Mouse (Mus musculus) spleen, postnatal 14 days (tissue): Measurements from ENCODE around the gene Lgmn.
A peak's percentile ranks its signal among the peaks of the same experiment; 100 is the strongest.

Source experiments
- DNase-seq, 2 experiments: peaks; one replicate each; pipeline ENCODE4 v3.0.0; 2021 to 2022; ENCODE audit warnings: low spot score in 2 of 2

Gene Lgmn

DNA sequence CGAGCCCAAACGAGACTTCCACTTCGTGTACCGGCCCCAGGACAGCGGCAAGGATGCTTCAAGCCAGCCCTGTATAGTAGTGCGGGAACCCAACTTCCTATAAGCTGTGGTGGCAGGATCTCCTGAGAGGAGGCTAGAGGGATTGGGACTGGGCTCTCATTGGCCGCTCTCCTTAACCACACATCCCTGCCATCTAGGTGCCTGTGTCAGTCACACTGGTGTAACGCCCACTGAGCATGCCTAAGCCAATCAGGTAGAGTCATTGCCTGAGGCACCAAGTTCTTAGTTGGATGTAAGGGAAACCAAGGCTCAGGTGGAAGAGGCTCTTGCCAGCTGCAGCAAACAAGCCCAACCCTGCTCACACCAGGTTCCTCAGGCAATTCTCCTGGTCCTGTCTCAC is 49.6 kb downstream of the Lgmn start:
- DNase-seq: no peak

- DNase-seq: peak; percentile 67 to 79
Measured at GRCm38 (mm10) chr12:102387219-102387917, 52.2 kb downstream of the Lgmn start.

DNA sequence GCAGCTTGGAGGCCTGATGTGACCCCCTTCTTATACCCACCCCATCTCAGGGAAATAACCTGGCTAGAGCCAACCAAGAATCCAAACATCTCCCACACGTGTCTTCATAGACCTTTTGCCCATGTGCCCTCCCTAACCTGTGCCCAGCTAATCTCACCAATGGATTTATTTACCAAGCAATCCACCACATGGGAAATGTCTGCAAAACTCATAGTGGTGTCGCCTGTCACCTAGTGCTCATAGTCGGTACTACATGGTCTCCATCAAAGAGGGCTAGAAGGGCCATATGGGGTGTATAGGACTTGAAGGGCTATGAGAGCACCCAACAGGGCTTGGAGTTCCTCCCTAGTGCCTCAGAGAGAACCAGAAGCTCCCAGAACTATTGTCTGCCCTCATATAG is 54.8 kb downstream of the Lgmn start:
- DNase-seq: peak in 1 of 2 experiments; percentile 37

- no peak for DNase-seq
Measured at GRCm38 (mm10) chr12:102383288-102383687, 56.3 kb downstream of the Lgmn start.

DNA sequence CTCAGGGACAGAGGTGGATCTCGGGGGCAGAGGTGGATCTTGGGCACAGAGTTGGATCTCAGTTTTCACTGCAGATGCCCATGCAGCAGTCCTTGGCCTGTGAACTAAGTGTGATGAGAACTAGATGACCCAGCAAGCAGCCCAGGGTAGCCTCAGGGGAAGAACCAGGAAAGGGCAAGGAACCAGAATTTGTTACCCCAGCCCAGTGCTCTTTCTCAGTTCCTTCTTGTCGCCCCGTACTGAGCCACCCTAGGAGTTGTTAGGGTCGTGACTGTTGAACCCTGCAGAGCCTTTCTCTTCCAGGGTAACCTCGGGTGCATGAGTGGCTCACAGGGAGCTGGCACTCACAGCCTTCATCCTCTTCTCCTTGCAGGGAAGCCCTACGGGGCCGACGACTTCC is 57.4 kb downstream of the Lgmn start:
- no peak for DNase-seq

GRCm38 (mm10) chr12:102372322-102372721 is 67.3 kb downstream of the Lgmn start:
- no peak for DNase-seq

- DNase-seq: no peak
Measured at GRCm38 (mm10) chr12:102370931-102371500, 68.6 kb downstream of the Lgmn start.

GRCm38 (mm10) chr12:102369488-102370235 is 70.0 kb downstream of the Lgmn start:
- no peak for DNase-seq

DNA sequence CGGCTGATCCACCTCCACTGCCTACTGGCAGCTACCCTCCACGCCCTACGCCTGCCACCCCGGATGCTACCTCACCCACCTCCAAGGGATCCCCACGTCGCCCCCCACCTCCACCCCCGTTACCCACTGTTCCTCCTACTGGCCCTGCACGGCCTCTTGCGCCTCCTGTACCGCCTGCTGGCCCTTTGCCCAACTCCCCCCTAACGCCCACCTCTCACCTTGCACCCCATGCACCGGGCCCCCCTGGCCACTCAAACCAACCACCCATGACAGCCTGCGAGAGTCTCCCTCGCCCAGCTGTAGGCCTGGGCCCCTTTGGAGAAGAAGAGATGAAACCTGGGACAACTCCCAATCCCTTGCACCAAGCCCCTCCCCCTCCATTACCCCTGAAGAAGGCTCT is 71.1 kb downstream of the Lgmn start:
- DNase-seq: no peak

DNA sequence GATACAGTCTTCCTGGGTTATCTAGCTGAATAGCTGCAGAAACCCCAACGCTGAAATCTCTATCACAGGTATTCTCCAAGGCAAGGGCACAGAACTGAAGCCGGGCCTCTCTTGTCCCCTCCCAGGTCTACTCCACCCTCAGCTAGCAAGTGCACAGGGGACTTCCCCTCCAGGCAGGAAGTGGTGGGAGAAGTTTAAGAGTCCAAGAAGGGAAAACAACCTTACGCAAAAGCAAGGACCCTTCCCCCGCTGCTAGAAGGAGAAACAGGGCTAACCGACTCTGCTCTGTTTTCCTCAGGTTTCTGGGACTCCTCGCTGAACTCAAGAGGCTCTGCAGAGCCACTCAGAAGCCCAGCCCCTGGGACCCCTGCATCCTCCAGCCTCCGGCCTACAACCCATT is 71.5 kb downstream of the Lgmn start:
- DNase-seq: no peak

- no peak for DNase-seq
Measured at GRCm38 (mm10) chr12:102367075-102367474, 72.5 kb downstream of the Lgmn start.

DNA sequence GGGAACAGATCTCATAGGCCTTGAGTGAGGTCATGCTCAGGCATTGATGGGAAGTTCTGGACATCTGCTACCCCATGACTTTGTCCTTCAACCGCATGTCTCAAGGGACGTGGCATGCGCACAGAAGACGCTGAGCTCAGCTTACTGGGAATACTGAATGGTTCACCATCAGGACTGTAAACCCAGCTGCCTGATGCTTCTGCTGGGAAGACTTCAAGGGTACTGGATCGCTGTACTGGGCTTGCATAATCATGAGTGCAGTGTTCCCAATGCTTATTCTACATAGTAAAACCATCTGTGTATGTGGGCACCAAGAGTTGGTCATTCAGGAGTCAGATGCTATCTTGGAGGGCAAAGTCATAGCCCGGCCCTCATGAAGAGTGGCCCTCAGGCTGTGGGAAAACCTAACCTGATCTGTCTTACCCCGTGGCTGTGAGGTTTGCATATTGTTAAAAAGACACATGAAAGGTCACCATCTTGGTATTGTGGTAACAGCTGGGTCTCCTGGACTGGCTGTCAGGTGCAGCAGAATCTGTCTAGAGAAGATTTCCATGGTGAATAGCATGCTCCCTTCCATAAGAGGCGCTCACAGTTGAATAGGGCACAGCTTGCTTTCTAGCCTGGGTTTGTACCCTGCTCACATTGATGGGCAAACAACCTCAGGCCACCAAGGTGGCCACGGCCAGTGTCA is 73.3 kb downstream of the Lgmn start:
- no peak for DNase-seq

DNA sequence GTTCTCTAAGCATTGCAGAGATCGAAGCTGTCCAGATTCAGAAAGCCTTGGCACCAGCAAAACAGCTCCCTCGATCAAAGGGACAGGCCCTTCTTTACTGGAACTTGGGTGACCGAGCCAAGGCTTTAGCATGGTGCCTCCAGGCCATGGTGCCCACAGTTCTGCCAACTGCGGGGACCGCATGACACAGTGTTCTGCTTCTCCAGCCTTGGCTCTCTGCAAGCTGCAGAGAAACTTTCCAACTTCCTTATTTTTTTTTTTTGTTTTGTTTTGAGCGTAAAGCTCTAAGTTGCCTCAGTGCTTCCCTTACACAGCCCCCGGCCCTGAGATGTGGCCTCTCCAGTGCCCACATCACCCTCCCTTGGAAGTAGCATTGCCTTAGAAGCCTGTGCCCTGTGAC is 74.6 kb downstream of the Lgmn start:
- no peak for DNase-seq

DNA sequence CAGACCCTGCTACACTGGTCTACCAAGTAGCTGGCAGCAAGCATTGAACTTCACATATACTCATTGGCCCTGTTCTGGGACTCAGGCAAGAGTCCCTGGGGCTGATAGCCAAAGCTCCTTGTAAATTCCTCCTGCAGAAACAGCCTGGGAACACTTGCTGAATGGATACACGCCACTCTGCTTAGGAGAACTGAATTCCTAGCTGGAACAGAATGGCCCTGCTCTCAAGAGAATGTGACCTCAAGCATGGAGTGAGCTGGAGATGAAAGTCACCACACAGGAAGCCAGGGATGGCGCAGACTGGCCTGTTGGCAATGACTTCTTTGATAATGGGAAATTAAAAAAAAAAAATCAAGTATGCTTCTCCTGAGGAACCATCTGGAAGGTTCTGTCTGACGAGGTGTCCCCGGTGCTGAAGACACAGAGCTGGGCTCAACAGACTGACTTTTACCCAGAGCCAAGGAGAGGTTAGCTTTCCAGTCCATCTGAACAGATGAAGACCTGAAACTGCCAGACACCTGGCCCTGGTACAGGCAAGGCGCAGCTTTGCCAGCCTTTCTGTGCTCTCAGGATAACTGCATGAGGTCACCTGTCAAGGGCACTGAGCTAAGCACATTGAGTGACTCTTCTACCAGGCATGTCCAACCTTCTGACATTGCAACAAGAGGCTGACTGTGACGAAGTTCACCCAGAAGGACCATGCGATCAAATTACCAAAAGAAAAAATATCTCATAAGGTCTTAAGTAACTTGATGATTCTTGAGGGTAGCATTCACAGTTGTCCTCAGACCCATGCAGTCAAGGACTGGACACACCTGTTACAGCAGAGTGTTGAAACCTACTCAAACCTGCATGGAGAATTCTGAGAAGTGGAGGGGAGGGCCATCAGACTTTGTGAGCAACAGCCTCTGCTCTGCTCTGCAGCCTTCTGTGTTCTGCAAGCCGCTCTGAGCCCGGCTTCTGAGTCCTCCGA is 78.1 kb downstream of the Lgmn start:
- no peak for DNase-seq

DNA sequence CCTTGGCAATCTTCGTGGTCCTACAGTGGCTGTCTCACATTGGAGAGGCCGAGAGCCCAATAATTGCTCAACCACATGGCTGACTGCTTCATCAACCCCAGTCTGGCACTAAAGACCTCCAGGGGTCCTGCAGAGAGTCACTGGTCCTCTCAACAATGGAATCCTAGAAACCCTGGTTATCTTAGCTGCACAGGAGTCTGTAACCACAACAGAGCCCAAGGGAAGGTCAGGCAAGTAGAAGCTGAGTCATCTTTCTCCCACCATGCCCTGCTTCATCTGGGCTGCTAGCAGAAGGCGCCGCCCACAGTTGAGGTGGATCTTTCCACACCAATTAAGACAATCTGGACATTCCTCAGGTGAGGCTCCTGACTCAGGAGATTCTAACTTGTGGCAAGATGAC is 80.2 kb downstream of the Lgmn start:
- DNase-seq: no peak

- no peak for DNase-seq
Measured at GRCm38 (mm10) chr12:102356781-102357180, 82.8 kb downstream of the Lgmn start.

DNA sequence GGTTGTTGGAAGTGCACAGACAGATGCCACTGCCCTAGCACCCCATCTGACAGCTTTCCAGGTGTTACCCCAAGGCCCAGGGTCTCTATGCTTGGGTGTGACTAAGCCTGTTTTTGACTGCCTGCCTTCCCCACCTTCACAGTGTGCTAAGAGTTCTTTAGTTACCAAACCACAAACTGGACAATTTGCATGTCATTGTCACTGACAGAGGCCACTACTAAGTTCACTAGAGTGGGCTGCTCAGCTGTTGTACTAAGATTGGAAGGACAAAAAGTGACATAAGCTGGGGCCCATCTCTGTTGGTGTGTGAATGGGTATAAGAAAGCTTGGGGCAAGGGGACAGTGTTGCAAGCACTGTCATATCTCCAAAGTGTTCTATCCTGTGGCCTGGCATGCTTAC is 83.8 kb downstream of the Lgmn start:
- no peak for DNase-seq

DNA sequence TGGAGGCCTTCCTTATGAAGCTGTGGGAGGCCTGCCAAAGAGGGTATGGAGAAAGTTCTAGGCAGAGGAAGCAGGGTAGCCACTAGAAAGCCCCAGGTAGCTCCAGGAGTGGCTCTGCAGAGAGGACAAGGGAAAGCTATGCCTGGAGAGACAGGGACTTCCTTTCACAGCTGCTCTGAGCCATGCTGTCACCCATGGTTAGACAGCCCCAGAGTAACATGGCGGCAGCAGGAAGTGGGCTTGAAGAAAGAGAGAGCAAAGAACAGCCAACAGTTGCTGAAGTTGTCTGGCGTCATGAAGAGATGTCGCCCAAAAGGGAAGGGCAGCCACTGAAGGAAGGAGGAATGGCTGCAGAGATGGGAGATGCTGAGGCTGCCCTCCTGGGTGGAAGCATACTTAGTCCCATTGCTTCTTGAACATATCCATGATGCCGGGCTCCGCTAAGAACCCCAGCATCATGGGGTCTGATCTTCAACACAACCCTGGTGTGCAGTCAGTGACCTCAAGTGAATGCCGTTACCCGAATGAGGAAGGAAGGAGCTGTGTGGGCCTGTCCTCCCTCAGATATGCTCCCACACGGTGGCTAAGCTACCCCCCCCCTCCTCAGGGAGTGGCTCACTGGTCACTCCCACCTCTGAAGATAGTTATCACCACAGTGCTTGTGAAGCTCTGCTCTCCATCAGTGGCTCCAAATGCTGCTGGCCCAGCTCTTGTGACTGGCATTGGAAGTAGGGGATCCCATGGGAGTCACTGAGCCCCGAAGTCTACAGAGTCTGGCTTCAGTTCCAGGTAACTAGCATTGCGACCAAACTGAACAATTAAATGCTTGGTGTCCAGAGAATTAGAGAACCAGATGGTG is 85.3 kb downstream of the Lgmn start:
- peak in 1 of 2 experiments; percentile 33 for DNase-seq

GRCm38 (mm10) chr12:102350997-102351396 is 88.6 kb downstream of the Lgmn start:
- no peak for DNase-seq

- no peak for DNase-seq
Measured at GRCm38 (mm10) chr12:102348447-102348846, 91.2 kb downstream of the Lgmn start.
